Mouse (Mus musculus): ENCODE measurements at regions not wholly inside any gene's neighbourhood (a gene's known extent, or its start where the extent isn't known, plus 50 kb on each side); places are given as distances from the start of the nearest gene placed in this dataset.
A peak's percentile ranks its signal among the peaks of the same experiment; 100 is the strongest.

- DNase-seq (ENCODE audit: low spot score): peak; percentile 34
Measured at GRCm38 (mm10) chr2:46802812-46803211, 1685.6 kb upstream of the Zeb2 start.
